Mouse (Mus musculus) mouse embryonic stem cell (cell line): ENCODE measurements around the gene Fancd2.

Source experiments
- in situ Hi-C, 2 experiments: fragments of 300-500 bp; cut with MboI; formaldehyde crosslinking; loops; 1 replicate in 1 of 2; 3 replicates in 1 of 2; pipeline ENCODE4 v1.14.3; 2019 to 2020; ENCODE audit warnings: low sequenced_read_pairs in 2 of 2, low pct_unique_long_range_greater_than_20kb in 1 of 2, mixed read lengths in 1 of 2; ENCODE audit not compliant: unreplicated experiment in 1 of 2

Gene Fancd2

GRCm38 (mm10) chr6:113514600-113514999 lies 16.9 kb upstream of the Fancd2 start:
- in situ Hi-C loops, result no loop called here

- in situ Hi-C loops, result no loop called here
Measured at GRCm38 (mm10) chr6:113517434-113518080, 13.9 kb upstream of the Fancd2 start.

- in situ Hi-C loops, result no loop called here
Measured at GRCm38 (mm10) chr6:113522310-113522709, 9.2 kb upstream of the Fancd2 start.

GRCm38 (mm10) chr6:113523420-113523819 lies 8.1 kb upstream of the Fancd2 start:
- in situ Hi-C loops, result no loop called here

GRCm38 (mm10) chr6:113531840-113532404 lies 440 bp downstream of the Fancd2 start:
- in situ Hi-C loops, result no loop called here

- in situ Hi-C loops, result no loop called here
Measured at GRCm38 (mm10) chr6:113534886-113535285, 3.4 kb downstream of the Fancd2 start.

- in situ Hi-C loops, result no loop called here
Measured at GRCm38 (mm10) chr6:113541610-113542009, 10.1 kb downstream of the Fancd2 start.

GRCm38 (mm10) chr6:113543906-113544481 lies 12.5 kb downstream of the Fancd2 start:
- in situ Hi-C loops, result no loop called here

- in situ Hi-C loops, result no loop called here
Measured at GRCm38 (mm10) chr6:113559736-113560135, 28.3 kb downstream of the Fancd2 start.

GRCm38 (mm10) chr6:113564557-113564956 lies 33.1 kb downstream of the Fancd2 start:
- in situ Hi-C loops, result no loop called here

- in situ Hi-C loops, result no loop called here
Measured at GRCm38 (mm10) chr6:113576044-113576443, 44.6 kb downstream of the Fancd2 start.

GRCm38 (mm10) chr6:113579306-113579705 lies 47.8 kb downstream of the Fancd2 start:
- in situ Hi-C loops, result no loop called here

GRCm38 (mm10) chr6:113583023-113583422 lies 51.5 kb downstream of the Fancd2 start:
- in situ Hi-C loops, result no loop called here

- in situ Hi-C loops, result no loop called here
Measured at GRCm38 (mm10) chr6:113585065-113585464, 53.6 kb downstream of the Fancd2 start.

GRCm38 (mm10) chr6:113586466-113587183 lies 55.1 kb downstream of the Fancd2 start:
- in situ Hi-C loops, result no loop called here

- in situ Hi-C loops, result no loop called here
Measured at GRCm38 (mm10) chr6:113592637-113593036, 61.2 kb downstream of the Fancd2 start.

- in situ Hi-C loops, result no loop called here
Measured at GRCm38 (mm10) chr6:113597945-113598344, 66.5 kb downstream of the Fancd2 start.

- in situ Hi-C loops, result no loop called here
Measured at GRCm38 (mm10) chr6:113599833-113600232, 68.4 kb downstream of the Fancd2 start.

GRCm38 (mm10) chr6:113600543-113601139 lies 69.2 kb downstream of the Fancd2 start, which contains the start of gene Fancd2os:
Gene Fancd2os (minus strand): TSS chr6:113600715.
- in situ Hi-C loops, result no loop called here
